Mouse (Mus musculus): Measurements from ENCODE around the gene Fcnb.

Fcnb gene

GRCm38 (mm10) chr2:28075616-28076187 lies 9.0 kb downstream of the Fcnb start:
- no peak for DNase-seq

GRCm38 (mm10) chr2:28068537-28068878 lies 16.2 kb downstream of the Fcnb start:
- DNase-seq = no peak

GRCm38 (mm10) chr2:28067821-28068536 lies 16.7 kb downstream of the Fcnb start:
- no peak for DNase-seq

GRCm38 (mm10) chr2:28067175-28067574 lies 17.5 kb downstream of the Fcnb start:
- no peak for DNase-seq

DNA sequence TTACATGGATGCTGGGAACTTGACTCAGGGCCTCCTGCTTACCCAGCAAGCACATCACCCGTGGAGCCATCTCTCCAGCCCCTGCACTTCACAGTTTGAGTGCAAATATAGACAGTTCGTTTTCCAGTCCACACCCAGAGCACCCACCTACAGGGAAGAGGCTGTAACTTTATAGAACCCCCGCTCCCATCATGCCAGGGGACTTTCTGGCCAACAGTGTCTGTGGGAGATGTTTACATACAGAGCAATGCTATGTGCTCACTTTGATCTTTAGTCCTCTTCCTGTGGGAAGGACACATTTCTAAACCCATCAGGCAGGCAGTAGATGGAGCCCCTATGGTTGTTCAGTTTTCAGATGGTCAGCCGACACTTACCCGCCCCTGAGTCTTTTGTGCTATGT lies 18.0 kb downstream of the Fcnb start:
- DNase-seq = no peak

DNA sequence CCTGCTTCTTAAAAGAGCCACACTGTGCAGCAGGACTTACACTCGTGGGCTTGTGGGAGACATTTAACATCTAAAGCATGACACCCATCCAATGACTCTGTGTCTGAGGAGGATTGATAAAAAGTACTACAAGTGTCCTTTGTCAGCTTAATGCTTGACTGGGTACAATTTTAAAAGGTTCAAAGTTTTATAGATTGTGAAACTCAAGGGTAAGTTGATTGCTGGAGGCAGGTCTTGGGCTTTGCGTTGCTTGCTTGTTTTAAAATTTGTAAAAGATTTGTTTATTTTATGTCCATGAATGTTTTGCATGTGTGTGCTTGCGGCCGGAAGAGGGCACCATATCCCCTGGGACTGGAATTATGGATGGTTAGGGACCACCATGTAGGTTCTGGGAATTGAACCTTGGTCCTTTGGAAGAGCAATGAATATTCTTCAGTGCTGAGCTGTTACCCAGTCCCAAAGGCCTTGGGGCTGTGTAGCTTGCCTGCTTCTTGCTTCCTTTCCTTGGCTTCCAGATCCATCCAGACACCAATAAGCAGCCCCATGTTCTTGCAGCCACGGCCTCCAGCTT lies 19.5 kb downstream of the Fcnb start:
- DNase-seq = no peak

- DNase-seq = no peak
These were observed 20.2 kb downstream of the Fcnb start for GRCm38 (mm10) chr2:28064339-28065080.

GRCm38 (mm10) chr2:28063711-28064338 lies 20.9 kb downstream of the Fcnb start:
- no peak for DNase-seq

GRCm38 (mm10) chr2:28059922-28060321 lies 24.8 kb downstream of the Fcnb start:
- DNase-seq = no peak

DNA sequence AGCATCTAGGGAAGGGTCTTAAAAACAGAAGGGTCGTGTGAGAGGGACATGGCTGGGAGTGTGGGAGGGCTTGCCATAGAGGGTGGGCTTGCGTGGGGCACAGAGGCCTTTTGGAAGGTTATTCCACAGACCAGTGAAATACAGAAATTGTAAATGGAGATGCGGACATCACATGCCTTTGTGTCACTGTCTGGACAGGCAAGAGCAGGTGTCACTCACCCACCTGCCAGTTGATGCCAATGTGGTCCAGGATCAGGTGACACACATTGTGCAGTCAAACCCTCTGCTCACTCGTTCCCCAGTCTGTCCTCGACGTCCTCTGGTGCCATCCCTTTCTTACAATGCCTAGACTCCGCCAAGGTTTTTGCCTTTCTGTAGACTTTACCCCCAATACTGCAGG lies 37.6 kb downstream of the Fcnb start:
- DNase-seq = no peak

DNA sequence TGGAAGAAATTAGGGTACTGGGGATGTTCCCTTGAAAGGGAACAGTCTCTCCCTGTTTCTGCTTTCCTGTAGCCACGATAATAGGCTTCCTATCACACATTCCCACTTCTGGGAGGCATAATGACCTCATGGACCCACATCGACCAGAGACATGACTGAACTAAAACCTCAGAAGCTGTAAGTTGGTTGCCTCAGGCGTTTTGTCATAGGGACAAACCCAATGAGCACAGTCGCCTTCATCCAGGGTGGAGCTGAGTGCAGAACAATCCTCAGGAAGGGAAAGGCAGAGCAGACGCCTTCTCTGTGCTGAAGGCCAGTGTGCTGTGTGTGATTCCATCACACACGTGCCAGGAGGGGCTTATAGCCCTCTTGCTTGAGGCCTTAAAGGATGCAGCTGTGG lies 38.4 kb downstream of the Fcnb start:
- no peak for DNase-seq

- no peak for DNase-seq
These were observed 39.6 kb downstream of the Fcnb start for GRCm38 (mm10) chr2:28044920-28045598.

DNA sequence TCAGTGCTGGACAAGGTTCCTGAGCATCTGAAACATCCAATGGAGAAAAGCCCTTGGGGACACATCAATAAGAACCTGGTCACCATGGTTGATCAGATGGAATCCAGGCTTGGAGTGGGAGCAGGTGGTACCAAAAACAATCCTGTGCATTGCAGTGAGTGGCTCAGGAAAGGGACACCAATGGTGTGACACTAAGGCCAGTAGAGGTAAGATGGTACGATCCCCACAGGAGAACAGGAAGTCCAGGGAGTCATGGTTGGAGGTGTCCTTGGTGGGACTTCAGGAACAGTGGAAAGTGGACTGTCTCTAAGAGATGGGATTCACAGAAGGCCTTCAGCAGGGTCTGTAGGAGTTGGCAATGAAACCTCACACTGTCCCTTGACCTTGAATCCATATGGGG lies 44.2 kb downstream of the Fcnb start:
- no peak for DNase-seq

DNA sequence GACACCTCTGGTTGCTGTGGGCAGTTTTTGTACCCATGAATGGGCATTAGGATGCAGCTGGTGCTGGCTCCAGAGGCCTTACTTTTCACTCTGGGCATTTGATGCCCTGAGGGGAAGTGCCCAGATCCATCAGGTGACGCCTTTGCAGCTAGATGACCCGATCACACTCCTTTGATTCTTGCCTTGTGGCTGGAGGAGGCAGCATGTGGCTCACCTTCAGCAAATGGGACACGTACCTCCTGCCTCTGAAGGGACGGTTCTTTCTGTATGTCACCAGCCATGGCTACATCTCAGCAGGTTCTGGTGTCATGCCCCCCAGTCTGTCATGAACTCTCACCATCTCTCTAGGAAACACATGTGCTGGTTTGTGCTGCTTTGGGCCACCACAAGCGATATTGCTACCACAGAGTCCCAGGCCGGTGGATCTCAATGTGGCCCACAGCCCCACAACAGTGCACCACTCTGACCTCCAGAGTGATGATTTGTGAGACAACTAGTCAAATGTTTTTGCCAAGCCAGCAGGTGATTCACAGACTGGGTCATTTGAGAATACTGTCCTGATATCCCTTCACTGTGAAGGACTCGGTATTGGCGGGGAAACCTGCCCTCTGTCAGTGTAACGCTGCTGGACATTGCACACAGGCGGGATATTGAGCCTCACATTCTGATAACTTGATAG lies 44.9 kb downstream of the Fcnb start:
- DNase-seq = no peak

DNA sequence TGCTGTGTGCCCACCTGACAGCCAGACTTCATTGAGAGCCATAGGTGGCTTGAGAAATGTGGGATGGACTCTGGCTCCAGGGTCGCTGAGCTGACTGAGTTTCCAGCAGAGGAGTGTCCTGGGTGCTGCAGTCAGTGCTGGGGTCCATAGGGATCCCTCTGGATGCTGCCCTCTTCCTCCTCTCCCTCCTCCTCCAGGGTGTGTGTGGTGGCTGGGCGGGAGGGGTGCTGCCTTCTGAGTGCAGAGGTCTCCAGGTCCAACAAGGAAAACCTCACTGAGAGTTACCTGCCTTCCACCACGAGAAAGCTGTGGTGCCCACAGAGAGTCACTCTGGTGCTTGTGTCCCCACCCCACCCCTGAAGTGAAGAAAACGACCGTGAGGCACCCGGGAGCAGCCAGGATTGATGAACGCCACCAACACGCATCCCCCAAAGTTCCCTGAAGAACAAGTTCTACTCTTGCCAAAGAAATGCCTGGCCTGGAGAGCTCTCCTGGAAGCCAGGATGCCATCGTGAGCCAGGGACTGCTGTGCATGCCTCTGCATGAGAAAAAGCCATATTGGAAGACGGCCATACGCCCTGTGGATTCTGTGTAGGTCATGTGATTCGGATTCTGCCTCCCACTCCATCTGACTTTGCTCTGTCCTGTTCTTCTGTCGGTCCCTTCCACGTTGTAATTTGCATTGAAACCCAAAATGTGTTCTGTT lies 46.1 kb downstream of the Fcnb start:
- peak; percentile 40 for DNase-seq

DNA sequence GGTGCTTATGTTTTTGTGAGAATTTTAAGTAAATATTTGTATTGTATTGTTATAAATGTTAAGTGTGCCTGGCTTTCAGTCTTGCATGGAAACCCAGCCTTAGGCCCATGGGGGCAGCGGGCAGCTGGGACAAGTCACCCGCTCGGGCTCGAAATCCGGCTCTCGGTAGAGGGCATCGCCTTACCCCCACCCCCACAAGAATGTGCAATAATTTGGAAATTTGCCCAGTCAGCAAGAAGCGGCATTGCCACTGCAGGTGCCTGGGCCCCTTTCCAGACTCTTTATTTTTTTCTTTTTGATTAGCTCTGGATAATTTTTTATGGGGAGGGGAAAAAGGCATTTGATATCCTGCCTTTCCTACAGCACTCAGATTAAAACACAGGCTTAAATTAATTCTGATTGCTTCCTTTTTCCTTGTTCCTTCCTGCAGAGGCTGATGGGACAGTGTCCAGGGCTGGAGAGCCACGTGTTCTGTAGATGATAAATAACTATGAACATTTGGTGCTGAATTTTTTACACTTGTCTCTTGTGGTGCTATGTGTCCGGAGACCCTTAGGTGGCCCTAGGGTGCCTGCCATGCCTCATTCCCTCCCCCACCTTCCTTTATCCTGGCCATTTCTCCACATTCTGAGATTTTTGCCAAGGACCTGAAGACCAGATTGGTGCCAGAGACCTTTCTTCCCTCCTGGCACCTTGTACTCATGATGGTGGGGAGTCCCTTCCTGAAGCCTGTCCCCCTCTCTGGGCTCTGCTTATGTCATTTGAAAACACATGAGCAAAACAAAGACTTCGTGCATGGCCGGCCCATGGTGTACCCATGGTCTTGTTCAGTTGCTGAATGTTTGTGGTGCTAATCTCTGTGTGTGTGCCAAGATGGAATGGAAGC lies 46.9 kb downstream of the Fcnb start:
- peak; percentile 60 for DNase-seq

GRCm38 (mm10) chr2:28036788-28037187 lies 47.9 kb downstream of the Fcnb start:
- no peak for DNase-seq

GRCm38 (mm10) chr2:28034011-28034710 lies 50.5 kb downstream of the Fcnb start:
- no peak for DNase-seq

DNA sequence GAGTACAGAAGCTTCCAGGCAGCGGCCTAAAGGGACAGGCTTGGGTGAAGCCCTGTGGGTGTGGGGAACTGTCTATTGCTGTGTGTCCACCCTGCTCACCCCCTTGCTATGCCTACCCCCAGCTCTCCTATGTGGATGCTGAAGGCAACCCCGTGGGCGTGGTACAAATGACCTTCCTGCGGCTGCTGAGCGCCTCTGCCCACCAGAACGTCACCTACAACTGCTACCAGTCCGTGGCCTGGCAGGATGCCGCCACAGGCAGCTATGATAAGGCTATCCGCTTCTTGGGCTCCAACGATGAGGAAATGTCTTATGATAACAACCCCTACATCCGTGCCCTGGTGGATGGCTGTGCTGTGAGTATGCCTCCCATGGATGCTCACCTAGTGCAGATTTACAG lies 52.2 kb downstream of the Fcnb start:
- no peak for DNase-seq

GRCm38 (mm10) chr2:28031860-28032259 lies 52.8 kb downstream of the Fcnb start:
- DNase-seq = no peak
